Mouse (Mus musculus) induced T-regulatory cell, adult 2 months (primary cell): ENCODE measurements at regions not wholly inside any gene's neighbourhood (a gene's known extent, or its start where the extent isn't known, plus 50 kb on each side); places are given as distances from the start of the nearest gene placed in this dataset.
"Not testable (repeated sequence)": the region's sequence is repeated elsewhere in the genome, so short reads cannot be mapped to it uniquely, and the experiment has no call there.

Experiments used
- DNase-seq: peaks from one replicate; pipeline ENCODE4 v3.0.0-alpha.2; 2012; ENCODE audit warnings: low read depth

DNA sequence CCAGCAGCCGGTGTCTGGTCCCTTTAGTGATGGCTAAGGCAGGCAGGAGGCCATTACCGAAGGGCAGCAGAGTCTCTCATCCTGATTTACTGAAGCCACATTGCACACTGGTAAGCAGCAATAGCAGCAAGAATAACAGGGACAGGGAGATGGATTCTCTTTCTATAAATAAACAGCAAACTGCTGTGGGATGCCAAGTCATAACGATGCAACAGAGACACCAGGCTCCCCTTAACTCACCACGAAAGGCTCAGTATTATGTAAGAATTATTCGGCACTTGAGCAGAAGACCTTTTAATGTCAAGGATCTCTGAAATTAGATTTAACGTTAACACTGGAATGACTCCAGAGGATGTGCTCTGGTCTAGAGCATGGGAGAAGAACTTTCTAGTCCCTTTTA, 202.1 kb downstream of the Ddx10 start:
- no peak for DNase-seq

DNA sequence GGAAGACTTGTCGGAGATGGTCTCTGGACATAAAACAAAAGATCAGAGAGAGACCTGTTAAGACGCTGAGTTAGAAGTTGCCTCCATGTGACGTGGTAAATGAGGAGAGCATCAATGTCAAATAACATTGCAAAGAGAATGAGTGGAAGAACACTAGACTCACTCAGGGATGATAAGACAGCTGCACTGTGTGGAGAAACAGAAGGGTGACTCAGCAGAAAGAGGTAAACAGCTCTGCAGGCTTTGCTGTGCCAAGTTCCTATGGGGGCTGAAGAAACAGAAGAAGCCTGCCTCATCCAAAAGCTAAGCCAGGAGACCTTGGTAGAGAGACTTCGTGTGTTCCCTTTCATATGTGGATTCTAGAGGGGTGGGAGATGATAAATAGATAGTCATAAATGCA, 214.1 kb downstream of the Ddx10 start:
- no peak for DNase-seq

GRCm38 (mm10) chr9:53022096-53022495, 225.8 kb downstream of the Ddx10 start:
- DNase-seq: no peak

GRCm38 (mm10) chr9:53010741-53011140, 237.1 kb downstream of the Ddx10 start:
- DNase-seq: no peak

- no peak for DNase-seq
Measured at GRCm38 (mm10) chr9:53007395-53007794, 240.5 kb downstream of the Ddx10 start.

- DNase-seq: no peak
Measured at GRCm38 (mm10) chr9:53006085-53006484, 241.8 kb downstream of the Ddx10 start.

- no peak for DNase-seq
Measured at GRCm38 (mm10) chr9:53004253-53004978, 243.4 kb downstream of the Ddx10 start.

GRCm38 (mm10) chr9:52976041-52976440, 271.8 kb downstream of the Ddx10 start:
- no peak for DNase-seq

DNA sequence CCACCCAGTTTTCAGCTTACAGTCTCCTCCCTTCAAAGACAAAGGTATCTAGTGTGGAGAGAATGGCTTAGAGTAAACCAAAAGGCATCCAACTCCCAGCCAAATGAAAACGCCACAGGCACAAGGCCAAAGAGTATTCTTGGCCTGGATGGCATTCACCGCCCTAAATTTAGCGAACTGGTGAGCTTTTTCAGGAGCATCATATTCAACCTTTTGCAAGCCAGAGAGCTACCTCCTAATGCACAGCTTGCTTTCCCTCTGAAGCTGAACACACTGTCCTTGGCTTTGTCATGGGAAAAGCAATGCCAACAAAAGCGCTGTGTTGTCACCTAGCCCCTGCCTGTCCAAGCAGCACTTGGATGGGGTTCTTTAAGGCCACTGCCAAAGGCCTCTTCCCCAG, 282.2 kb downstream of the Ddx10 start:
- DNase-seq: no peak

DNA sequence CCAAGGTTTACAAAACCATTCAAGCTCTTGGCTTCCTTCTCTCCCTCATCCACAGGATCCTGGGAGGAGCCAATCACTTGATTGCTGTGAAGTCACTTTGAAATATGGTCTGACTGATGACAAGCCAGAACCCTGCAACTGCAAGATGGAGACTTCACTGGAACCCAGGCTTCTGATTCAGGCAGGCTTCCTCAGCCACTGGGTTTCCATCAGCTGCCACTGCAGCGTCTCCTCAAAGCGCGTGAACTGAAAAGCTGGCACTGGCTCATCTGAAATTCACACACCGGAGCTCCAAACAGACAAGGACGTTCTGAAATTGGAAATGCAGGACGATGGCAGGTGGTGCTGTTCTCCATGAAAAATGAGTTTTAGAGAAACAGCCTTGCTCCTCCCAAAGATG, 280.1 kb upstream of the AI593442 start:
- DNase-seq: no peak

GRCm38 (mm10) chr9:52957245-52957644, 277.7 kb upstream of the AI593442 start:
- DNase-seq: no peak

- no peak for DNase-seq
Measured at GRCm38 (mm10) chr9:52944081-52944480, 264.5 kb upstream of the AI593442 start.

GRCm38 (mm10) chr9:52941637-52941983, 262.0 kb upstream of the AI593442 start:
- DNase-seq: no peak

- no peak for DNase-seq
Measured at GRCm38 (mm10) chr9:52940964-52941636, 261.5 kb upstream of the AI593442 start.

DNA sequence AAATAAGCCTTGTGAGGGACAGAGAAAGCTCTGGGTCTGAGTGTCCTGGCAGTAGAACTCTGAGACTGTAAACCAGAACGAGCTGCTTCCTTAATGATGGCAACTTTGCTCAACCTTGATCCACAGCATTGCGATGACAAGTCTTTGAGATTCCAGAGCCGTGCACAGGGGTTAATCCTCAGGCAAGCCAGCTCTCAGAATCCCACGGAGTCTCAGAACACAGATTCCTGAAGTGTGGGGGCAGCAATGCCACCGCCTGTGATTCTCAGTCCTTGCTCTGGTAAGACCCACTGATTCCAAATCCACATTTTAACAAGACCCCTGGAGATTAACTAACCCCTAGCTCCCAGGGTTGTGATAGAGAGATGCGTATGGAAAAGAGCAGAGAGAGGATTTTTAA, 255.5 kb upstream of the AI593442 start:
- DNase-seq: no peak

DNA sequence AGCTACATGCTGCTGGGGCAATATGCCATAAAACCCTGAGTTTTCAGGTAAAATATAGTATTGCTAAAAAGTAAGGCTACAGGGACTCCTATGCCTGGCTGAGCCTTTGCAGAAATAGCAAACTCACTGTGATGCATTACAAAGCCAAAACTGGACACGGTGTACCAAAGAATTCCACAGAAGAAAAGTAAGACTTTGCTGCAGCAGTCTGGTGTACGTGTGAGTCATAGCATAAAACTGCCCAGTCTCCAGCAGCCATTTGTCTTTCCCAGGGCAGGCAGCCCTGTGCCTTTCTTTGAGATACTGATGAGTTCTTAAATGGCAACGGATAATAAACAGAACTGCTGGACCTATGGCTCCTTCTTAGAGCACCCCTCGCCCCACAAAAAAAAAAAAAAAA, 237.9 kb upstream of the AI593442 start:
- DNase-seq: no peak

DNA sequence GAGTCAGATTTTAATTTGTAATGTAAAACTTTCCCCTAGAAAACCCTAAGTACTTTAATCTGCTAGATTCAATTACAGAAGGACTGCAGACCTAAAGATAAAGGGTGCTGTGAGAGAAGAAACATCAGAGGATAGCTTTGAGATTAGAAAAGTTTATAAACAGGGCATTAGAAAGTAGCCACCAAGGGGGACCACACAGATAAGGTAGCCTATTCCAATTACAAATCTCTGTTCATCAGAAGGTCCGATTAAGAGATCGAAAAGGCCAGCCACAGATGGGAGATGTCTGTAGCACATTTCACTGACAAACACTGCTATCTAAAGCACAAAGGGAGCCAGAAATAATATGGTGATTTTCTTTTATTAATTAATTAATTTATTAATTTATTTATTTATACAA, 209.1 kb upstream of the AI593442 start:
- not testable (repeated sequence) for DNase-seq

DNA sequence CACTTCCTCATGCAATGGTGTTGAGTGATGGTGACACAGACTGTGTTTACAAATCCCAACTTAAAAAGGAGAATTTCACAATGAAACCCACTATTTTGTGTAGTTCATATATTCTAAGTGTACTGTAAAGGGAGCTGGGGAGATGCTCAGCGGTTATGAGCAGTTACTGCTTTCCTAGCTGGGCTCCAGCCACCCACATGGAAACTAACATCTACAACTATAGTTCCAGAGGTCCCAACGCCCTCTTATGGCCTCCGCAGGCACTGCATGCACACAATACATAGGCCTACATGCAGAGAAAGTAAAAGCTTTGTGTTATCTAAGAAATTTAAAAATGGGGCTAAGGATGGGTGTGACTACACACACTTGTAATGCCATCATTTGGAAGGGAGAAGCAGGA, 208.4 kb upstream of the AI593442 start:
- DNase-seq: not testable (repeated sequence)

DNA sequence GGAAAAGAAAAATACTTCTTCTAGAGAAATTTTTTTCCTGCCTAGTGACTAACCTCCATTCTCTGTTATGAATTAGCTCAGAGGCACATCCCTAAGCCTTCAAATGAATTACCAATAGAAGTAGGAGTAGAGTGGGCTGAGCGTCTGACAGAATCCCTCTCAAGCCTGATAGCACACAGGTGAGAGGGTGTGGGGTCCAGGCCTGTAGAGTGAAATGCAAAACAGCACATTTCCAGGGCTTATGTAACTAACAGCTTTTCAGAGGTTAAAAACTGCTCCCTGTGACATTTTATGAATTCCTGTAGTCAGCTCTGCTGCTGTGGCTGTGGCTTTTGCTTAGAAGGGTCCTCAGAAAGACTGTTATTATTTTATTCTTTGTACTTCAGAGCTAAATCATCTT, 187.7 kb upstream of the AI593442 start:
- DNase-seq: no peak

- no peak for DNase-seq
Measured at GRCm38 (mm10) chr9:52860327-52860726, 180.7 kb upstream of the AI593442 start.

GRCm38 (mm10) chr9:52858411-52858810, 178.8 kb upstream of the AI593442 start:
- no peak for DNase-seq

DNA sequence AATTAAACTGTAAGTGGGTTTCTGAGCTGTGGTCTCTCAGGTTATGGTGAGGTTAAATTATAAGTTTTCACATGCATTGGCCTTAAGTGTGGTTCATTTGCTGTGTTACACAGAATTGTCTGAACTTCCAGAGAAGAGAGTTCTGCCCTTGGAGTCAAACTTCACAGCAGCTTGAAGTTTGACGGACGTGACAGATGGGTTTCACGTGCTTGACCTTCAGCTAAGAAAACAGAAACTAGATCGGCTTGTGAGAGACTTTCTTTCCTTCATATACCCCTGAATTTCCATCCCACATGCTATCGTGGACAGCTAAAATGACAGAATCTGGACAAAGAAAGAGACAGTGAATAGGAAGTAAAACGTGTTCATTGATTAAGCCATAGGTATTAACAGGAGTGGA, 173.8 kb upstream of the AI593442 start:
- DNase-seq: no peak

DNA sequence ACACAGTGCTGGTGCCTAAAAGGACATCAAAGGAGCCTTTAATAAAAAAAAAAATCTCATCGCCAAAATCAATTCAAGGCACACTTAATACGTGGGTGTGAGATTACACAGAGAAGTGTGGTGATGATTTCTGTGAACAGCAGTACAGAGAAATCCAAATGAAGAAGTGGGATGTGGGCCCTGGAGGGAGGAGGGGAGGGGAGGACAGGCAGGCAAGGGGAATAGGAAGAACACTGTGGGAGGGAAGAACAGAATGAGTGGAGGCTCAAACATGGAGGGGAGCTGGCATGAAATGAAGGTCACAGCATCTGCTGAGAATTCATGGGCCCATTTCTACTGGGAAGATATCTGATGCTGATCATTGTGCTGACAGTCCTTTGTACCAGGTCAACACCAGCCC, 171.0 kb upstream of the AI593442 start:
- no peak for DNase-seq

DNA sequence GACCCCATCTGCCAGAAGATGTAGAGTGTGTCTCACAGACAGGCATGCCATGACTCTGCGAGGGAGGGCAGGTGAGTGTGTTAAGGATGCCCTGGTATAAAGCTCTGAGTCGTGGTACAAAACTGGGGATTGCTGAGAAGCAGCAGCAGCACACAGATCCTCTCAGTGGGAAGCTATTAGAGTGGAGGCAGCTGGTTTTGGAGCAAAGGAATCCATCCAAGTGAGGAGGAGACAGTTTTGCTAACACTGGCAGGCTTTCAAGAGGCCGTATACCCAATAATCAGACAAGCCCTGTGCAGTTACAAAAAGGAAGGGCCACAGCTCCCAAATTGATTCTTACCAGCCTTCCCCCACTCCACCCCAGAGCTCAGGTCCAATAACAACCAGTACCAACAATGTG, 170.4 kb upstream of the AI593442 start:
- no peak for DNase-seq
